Mouse (Mus musculus) hindbrain, postnatal 0 days (tissue): Measurements from ENCODE around the gene Sema3d. TPM values are rescaled to one million over a fixed set of nuclear protein-coding genes. Genes with fewer than 3 reads are reported as not detected.

Source experiments
- ATAC-seq: fragments of 200-750 bp; cut with Nextera tagmentation; 2 replicates; pipeline ENCODE4 v1.8.0; 2017; ENCODE audit warnings: mild to moderate bottlenecking, moderate TSS enrichment, moderate library complexity
- DNase-seq: peaks from one replicate; pipeline ENCODE4 v3.0.0-alpha.2; 2015; ENCODE audit warnings: low spot score
- H3K27ac ChIP-seq: fragments of 300-500 bp; sonication (generic); 2 replicates; pipeline ENCODE4 v1.5.1; 2014; ENCODE audit warnings: mild to moderate bottlenecking
- H3K27me3 ChIP-seq: fragments of 300-500 bp; sonication (generic); 2 replicates; pipeline ENCODE4 v1.6.1; 2014; ENCODE audit warnings: low read length, mixed read lengths; ENCODE audit not compliant: insufficient read depth
- H3K36me3 ChIP-seq: fragments of 300-500 bp; sonication (generic); 2 replicates; pipeline ENCODE4 v1.6.1; 2014; ENCODE audit warnings: low read length, mixed read lengths; ENCODE audit not compliant: insufficient read depth
- H3K4me1 ChIP-seq: fragments of 300-500 bp; sonication (generic); 2 replicates; pipeline ENCODE4 v1.6.1; 2014; ENCODE audit warnings: antibody characterized with exemption, low read length, mixed read lengths; ENCODE audit not compliant: insufficient read depth
- H3K4me2 ChIP-seq: fragments of 300-500 bp; sonication (generic); 2 replicates; pipeline ENCODE4 v1.6.1; 2014; ENCODE audit warnings: low read depth, mild to moderate bottlenecking, low read length, moderate library complexity, mixed read lengths
- H3K4me3 ChIP-seq: fragments of 300-500 bp; sonication (generic); 2 replicates; pipeline ENCODE4 v1.5.1; 2014; ENCODE audit warnings: low read length
- H3K9ac ChIP-seq: fragments of 300-500 bp; sonication (generic); replicated peaks from 2 replicates; pipeline ENCODE4 v1.6.1; 2014; ENCODE audit warnings: mild to moderate bottlenecking, low read length, moderate library complexity, mixed read lengths
- H3K9me3 ChIP-seq: fragments of 300-500 bp; sonication (generic); 2 replicates; pipeline ENCODE4 v1.6.1; 2016; ENCODE audit warnings: low read length, mixed read lengths
- CTCF ChIP-seq: IDR thresholded peaks from 2 replicates; pipeline ENCODE4 v1.5.1; 2016; ENCODE audit warnings: antibody characterized with exemption, control low read depth, low read depth
- WGBS: fragments of 180-500 bp; shearing (Covaris S2); extraction: QIAGEN DNeasy Blood & Tissue Kit; methylation state at CpG from one replicate; pipeline ENCODE4 v1.1.7; 2014; 5-methylcytosine and 5-hydroxymethylcytosine counted together
- polyA plus RNA-seq: library from polyadenylated mRNA; unstranded; fragments of >200 nt; fragmentation: Nextera tagmentation; extraction: Ambion mirVana; gene quantifications from 2 replicates; pipeline ENCODE4 v1.2.1, GENCODE M21; 2015
- total RNA-seq: library from RNA; depleted of rRNA; stranded (reverse); fragments of >200 nt; gene quantifications from 2 replicates; pipeline ENCODE4 v1.2.3, GENCODE M21; 2014

The Sema3d gene
- total and polyA plus RNA-seq, 2 experiments from 2014 or later, result 2.7 to 3.3 TPM

DNA sequence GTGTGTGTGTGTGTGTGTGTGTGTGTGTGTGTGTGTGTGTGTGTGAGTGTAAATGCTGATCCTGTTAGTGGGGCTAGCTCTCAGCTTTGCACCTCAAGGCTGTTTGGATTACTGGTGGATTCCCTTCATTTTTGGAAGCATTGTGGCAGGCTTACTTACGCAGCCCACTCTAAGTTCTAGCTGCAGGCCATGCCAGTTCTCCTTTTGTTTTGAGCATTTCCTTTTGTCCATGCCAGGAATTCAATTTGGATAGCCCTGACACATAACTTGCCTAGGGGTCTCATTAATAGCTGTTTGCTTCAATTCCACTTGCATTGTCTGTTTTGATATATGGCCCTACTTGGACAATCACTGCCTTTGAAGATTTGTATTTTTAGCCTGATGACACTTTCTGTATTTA is 146.6 kb downstream of the Sema3d start:
- Histone ChIP-seq H3K9ac (no peak overlapping the region), H3K4me1 (no peaks in the 10 kb centered on the region), H3K4me3 (no peak overlapping the region), H3K4me2 (no peak overlapping the region), H3K27me3 (no peaks in the 10 kb centered on the region), H3K9me3 (no peaks in the 10 kb centered on the region), H3K36me3 (no peaks in the 10 kb centered on the region), H3K27ac (no peak overlapping the region)
- WGBS, result 45% methylated on average over 1 of the region's 1 CpGs
- ATAC-seq (no peak), DNase-seq (no peak)
- no peak for TF ChIP-seq CTCF

DNA sequence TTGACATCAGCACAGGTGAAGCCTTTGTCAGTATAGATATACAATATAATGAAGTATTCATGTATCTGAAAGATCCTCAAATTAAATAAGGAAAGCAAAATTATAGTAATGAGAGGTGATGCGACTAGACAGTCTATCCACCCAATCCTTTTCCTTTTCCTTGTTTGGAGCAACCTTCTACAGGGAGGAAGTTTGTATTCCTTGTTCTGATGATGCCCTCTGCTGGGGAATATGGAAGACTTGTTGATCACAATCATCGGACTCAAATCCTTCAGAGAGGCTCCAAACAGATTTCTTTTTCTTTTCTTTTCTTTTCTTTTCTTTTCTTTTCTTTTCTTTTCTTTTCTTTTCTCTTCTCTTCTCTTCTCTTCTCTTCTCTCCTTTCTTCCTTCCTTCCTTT is 158.1 kb downstream of the Sema3d start:
- 24% methylated on average over 2 of the region's 2 CpGs for WGBS
- Histone ChIP-seq H3K27me3 (no peaks in the 10 kb centered on the region), H3K4me2 (no peak overlapping the region), H3K27ac (no peak overlapping the region), H3K36me3 (no peaks in the 10 kb centered on the region), H3K4me3 (no peak overlapping the region), H3K9me3 (no peaks in the 10 kb centered on the region), H3K4me1 (no peaks in the 10 kb centered on the region), H3K9ac (no peak overlapping the region)
- no peak for ATAC-seq
- TF ChIP-seq CTCF, result peak; percentile 73
- DNase-seq, result peak; percentile 87

DNA sequence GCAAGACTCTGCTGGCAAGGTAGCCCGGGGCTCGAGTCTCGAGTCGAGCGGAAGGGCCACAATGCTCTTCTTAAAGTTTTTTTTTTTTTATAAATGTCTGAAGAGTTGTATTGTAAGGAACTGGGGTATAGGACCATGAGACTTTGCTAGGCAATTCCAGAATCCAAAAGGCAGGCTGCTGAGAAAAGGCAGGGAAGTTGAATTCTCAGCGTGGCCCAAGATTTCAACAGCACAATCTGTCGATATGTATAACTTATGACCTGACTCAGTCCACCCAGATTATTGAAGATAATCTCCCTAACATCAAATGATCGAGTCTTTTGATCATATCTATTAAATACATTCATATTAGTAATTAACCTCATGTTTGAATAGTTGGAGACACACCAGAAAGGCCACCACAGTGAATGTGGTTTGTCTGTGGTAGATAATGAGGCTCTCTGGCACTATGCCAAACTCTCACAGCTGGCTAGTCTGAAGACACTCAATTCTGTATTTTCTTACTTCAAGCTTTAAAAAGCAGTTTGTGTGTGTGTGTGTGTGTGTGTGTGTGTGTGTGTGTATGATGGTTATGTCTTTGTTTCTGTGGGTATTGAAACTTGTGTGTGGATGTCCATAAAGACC is 166.0 kb downstream of the Sema3d start:
- no peak for ATAC-seq
- H3K4me1 ChIP-seq, result no peaks in the 10 kb centered on the region
- no peak overlapping the region for H3K4me2 ChIP-seq
- H3K27ac ChIP-seq, result no peak overlapping the region
- 86% methylated on average over 8 of the region's 8 CpGs for WGBS
- peak; percentile 48 for DNase-seq
- no peaks in the 10 kb centered on the region for H3K27me3 ChIP-seq
- TF ChIP-seq CTCF, result no peak
- no peak overlapping the region for H3K9ac ChIP-seq
- H3K36me3 ChIP-seq, result no peaks in the 10 kb centered on the region
- no peak overlapping the region for H3K4me3 ChIP-seq
- H3K9me3 ChIP-seq, result no peaks in the 10 kb centered on the region

DNA sequence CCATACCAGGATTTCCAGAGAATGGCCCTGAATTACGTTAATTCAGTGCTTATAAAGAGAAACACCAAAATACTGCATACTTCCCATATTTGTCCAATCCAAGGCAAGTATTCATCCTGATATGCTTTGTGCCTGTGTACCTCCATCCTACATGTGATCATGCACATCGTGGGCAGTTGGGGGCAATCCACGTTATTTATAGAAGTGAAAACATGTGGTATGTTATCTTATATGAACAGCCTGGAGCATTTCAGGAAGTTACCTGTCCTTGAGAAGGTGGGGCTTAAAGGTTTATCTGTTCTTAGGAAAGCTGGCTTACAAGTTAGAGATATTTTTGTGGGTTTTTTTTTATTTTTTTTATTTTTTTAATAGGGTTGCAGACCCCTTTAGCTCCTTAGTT is 172.2 kb downstream of the Sema3d start:
- Histone ChIP-seq H3K9ac (no peak overlapping the region), H3K9me3 (no peaks in the 10 kb centered on the region), H3K36me3 (no peaks in the 10 kb centered on the region), H3K27ac (no peak overlapping the region), H3K4me3 (no peak overlapping the region), H3K4me2 (no peak overlapping the region), H3K4me1 (no peaks in the 10 kb centered on the region), H3K27me3 (no peaks in the 10 kb centered on the region)
- DNase-seq (no peak), ATAC-seq (no peak)
- WGBS, result 87% methylated on average over 3 of the region's 3 CpGs
- no peak for TF ChIP-seq CTCF

DNA sequence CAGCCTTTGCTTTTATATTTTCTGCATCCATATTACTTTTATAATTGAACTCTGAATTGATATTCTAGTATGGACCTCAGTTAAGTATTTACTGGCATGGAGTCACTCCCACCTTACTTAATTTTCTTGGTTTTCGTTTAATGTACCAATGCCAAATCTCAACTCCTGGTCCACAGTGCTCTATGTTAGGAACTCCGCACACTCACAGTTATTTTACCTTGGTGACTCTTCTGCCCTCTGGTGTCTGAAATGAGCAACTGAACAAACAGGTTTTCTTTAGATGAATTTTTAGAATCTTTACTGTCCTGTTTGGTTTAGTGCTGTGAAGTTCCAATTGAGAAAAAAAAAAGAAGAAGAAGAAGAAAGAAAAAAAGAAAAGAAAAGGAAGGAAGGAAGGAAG is 174.7 kb downstream of the Sema3d start:
- no peak overlapping the region for H3K4me2 ChIP-seq
- H3K36me3 ChIP-seq, result no peaks in the 10 kb centered on the region
- peak; percentile 64 for TF ChIP-seq CTCF
- H3K27ac ChIP-seq, result no peak overlapping the region
- no peak overlapping the region for H3K9ac ChIP-seq
- whole genome bisulfite sequencing, result 52% methylated on average over 2 of the region's 2 CpGs
- H3K27me3 ChIP-seq, result no peaks in the 10 kb centered on the region
- H3K9me3 ChIP-seq, result no peaks in the 10 kb centered on the region
- DNase-seq (peak; percentile 61), ATAC-seq (no peak)
- no peaks in the 10 kb centered on the region for H3K4me1 ChIP-seq
- H3K4me3 ChIP-seq, result no peak overlapping the region

DNA sequence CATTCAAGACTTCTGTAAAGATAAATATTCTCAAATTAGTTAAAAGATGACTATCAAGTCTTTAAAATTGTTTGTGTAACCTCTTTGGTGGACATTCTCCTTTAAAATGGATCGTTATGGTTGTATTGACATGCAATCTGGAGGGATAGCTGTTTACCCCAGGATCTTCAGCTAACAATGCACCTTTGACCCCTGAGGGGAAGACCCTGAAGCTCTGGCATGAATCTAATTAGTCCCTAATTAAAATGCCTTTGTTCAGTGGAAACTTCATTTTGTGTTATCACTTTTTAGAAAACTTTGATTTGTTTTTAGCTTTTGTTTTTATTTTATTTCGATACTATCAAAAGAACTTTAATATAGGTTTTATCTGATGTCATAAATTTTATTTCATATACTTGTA is 178.6 kb downstream of the Sema3d start:
- Histone ChIP-seq H3K4me1 (no peaks in the 10 kb centered on the region), H3K36me3 (no peaks in the 10 kb centered on the region), H3K27me3 (no peaks in the 10 kb centered on the region), H3K4me3 (no peak overlapping the region), H3K27ac (no peak overlapping the region), H3K4me2 (no peak overlapping the region), H3K9ac (no peak overlapping the region), H3K9me3 (no peaks in the 10 kb centered on the region)
- no peak for TF ChIP-seq CTCF
- ATAC-seq (no peak), DNase-seq (no peak)
- WGBS, result 16% methylated on average over 2 of the region's 2 CpGs

DNA sequence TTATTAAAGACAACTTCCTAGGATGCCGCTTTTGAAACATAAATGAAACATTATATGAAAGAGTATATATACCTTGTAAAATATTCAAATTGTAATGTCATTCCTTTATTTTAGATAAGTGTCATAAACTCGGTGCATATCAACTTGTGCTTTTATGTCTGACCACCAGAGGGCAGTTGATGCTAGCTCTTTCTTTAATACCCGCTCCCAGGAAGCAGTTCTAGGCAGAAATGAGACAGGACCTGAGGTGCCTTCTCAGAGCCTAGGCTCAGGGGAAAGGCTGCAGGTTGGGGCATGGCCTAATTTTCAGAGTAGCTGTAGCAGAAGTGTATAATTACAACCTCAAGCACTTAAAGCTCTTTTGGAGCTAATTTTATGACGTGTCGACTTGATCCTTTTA is 179.0 kb downstream of the Sema3d start:
- Histone ChIP-seq H3K27ac (no peak overlapping the region), H3K9ac (no peak overlapping the region), H3K4me2 (no peak overlapping the region), H3K4me1 (no peaks in the 10 kb centered on the region), H3K9me3 (no peaks in the 10 kb centered on the region), H3K36me3 (no peaks in the 10 kb centered on the region), H3K27me3 (no peaks in the 10 kb centered on the region), H3K4me3 (no peak overlapping the region)
- ATAC-seq (peak; percentile 68), DNase-seq (peak; percentile 85)
- WGBS, result 37% methylated on average over 5 of the region's 5 CpGs
- peak; percentile 88 for TF ChIP-seq CTCF
